Mouse (Mus musculus) cerebellum, postnatal 14 days (tissue): ENCODE data around the gene Trpm8.

Experiments used
- DNase-seq, 2 experiments: peaks; one replicate each; pipeline ENCODE4 v3.0.0; 2021; ENCODE audit warnings: mixed read lengths in 2 of 2

The Trpm8 gene

GRCm38 (mm10) chr1:88303762-88304161, 26.3 kb downstream of the Trpm8 start:
- no peak for DNase-seq

- DNase-seq = no peak
These were observed 27.0 kb downstream of the Trpm8 start for GRCm38 (mm10) chr1:88304261-88304985.

- no peak for DNase-seq
These were observed 27.7 kb downstream of the Trpm8 start for GRCm38 (mm10) chr1:88305018-88305795.

- DNase-seq = no peak
These were observed 29.1 kb downstream of the Trpm8 start for GRCm38 (mm10) chr1:88306543-88306942.

GRCm38 (mm10) chr1:88307180-88307579, 29.7 kb downstream of the Trpm8 start:
- no peak for DNase-seq

- DNase-seq = no peak
These were observed 31.6 kb downstream of the Trpm8 start for GRCm38 (mm10) chr1:88309020-88309419.

- no peak for DNase-seq
These were observed 32.4 kb downstream of the Trpm8 start for GRCm38 (mm10) chr1:88309905-88310304.

- no peak for DNase-seq
These were observed 32.9 kb downstream of the Trpm8 start for GRCm38 (mm10) chr1:88310349-88310748.

- DNase-seq = no peak
These were observed 39.8 kb downstream of the Trpm8 start for GRCm38 (mm10) chr1:88317279-88317678.

- DNase-seq = peak; percentile 81 to 89
These were observed 41.1 kb downstream of the Trpm8 start for GRCm38 (mm10) chr1:88318531-88319060.

GRCm38 (mm10) chr1:88320821-88321395, 43.4 kb downstream of the Trpm8 start:
- no peak for DNase-seq

GRCm38 (mm10) chr1:88322146-88322545, 44.7 kb downstream of the Trpm8 start:
- DNase-seq = peak; percentile 54 to 59

- no peak for DNase-seq
These were observed 45.6 kb downstream of the Trpm8 start for GRCm38 (mm10) chr1:88323101-88323500.

GRCm38 (mm10) chr1:88339481-88339880, 62.0 kb downstream of the Trpm8 start:
- no peak for DNase-seq

- no peak for DNase-seq
These were observed 65.2 kb downstream of the Trpm8 start for GRCm38 (mm10) chr1:88342615-88343014.

GRCm38 (mm10) chr1:88345580-88345979, 68.1 kb downstream of the Trpm8 start:
- no peak for DNase-seq

GRCm38 (mm10) chr1:88348496-88349005, 71.1 kb downstream of the Trpm8 start:
- peak in 1 of 2 experiments; percentile 63 for DNase-seq

GRCm38 (mm10) chr1:88350761-88351160, 73.3 kb downstream of the Trpm8 start:
- no peak for DNase-seq

GRCm38 (mm10) chr1:88355025-88355424, 77.6 kb downstream of the Trpm8 start:
- DNase-seq = no peak

- DNase-seq = no peak
These were observed 78.2 kb downstream of the Trpm8 start for GRCm38 (mm10) chr1:88355681-88356080.

GRCm38 (mm10) chr1:88356616-88357015, 79.2 kb downstream of the Trpm8 start:
- DNase-seq = peak in 1 of 2 experiments; percentile 39

- peak; percentile 89 to 90 for DNase-seq
These were observed 80.1 kb downstream of the Trpm8 start for GRCm38 (mm10) chr1:88357458-88358090.
